Mouse (Mus musculus): ENCODE results near the gene Hspb6.

DNA sequence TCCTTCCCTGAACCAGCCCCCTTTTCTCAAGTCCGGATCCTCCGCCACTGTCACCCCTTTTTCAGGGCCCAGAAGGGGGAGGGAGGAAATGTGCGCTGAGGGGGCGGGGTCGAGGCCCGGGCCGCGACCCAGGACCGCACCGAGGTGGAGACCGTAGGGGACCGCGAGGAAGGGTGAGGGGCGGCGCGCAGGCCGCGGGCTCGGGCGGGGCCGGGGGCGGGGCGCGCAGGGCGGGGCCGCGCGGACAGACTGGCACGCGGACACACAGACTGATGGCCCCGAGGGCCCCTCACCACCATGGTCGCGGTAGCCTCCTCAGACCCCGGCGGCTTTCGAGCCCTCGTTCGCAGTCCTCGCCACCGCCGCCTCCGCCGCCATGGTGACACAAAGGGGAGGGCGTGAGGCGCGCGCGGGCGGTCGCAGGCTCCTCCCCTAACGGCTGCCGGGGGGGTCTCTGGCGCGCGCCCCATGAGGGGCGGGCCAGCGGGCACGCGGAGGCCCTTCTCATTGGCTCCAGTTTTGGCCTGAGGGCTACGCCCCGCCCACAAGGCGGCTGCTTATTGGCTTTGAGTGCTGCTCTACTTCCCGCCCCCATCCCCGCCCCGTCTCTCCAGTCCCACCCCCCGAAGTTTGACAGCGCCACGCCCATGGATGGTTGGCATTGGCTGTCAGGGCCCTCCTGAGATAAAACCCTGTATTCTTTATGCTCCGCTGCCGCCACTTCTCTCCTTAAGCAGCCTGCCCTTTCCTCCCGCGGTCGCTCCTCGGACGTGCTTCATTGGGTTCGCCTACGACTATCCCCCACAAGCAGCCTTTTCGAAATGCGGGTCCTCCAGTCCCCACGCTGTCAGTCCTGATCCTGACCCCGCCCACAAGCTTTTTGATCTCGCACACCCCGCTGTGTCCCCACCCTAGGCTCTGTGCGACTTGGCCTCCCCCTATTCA is 17.1 kb upstream of the Hspb6 start, which contains the start of gene Arhgap33:
- no peak for TF ChIP-seq POLR2A (IDR thresholded peaks at IDR 0.05; ENCODE audit: borderline replicate concordance, low read depth, low read length)
- TF ChIP-seq CTCF (IDR thresholded peaks at IDR 0.05; ENCODE audit: low read depth, low read length), result no peak
